Mouse (Mus musculus) forebrain, embryonic 16.5 days (tissue): ENCODE measurements around the gene Tmem269. TPM values are rescaled to one million over a fixed set of nuclear protein-coding genes. Genes with fewer than 3 reads are reported as not detected.
A peak's percentile ranks its signal among the peaks of the same experiment; 100 is the strongest.

Source experiments
- ATAC-seq: fragments of 200-750 bp; cut with Nextera tagmentation; 2 replicates; pipeline ENCODE4 v1.8.0; 2017; ENCODE audit warnings: mild to moderate bottlenecking, moderate library complexity
- H3K27ac ChIP-seq: fragments of 300-500 bp; sonication (generic); 2 replicates; pipeline ENCODE4 v1.5.1; 2014; ENCODE audit warnings: low read length, control low read depth
- H3K27me3 ChIP-seq: fragments of 300-500 bp; sonication (generic); replicated peaks from 2 replicates; pipeline ENCODE4 v1.6.1; 2014; ENCODE audit warnings: low read length; ENCODE audit not compliant: control insufficient read depth, insufficient read depth
- H3K36me3 ChIP-seq: fragments of 300-500 bp; sonication (generic); 2 replicates; pipeline ENCODE4 v1.6.1; 2014; ENCODE audit not compliant: control insufficient read depth, insufficient read depth
- H3K4me1 ChIP-seq: fragments of 300-500 bp; sonication (generic); replicated peaks from 2 replicates; pipeline ENCODE4 v1.6.1; 2014; ENCODE audit warnings: low read length; ENCODE audit not compliant: control insufficient read depth, insufficient read depth
- H3K4me2 ChIP-seq: fragments of 300-500 bp; sonication (generic); 2 replicates; pipeline ENCODE4 v1.6.1; 2014; ENCODE audit warnings: mild to moderate bottlenecking, low read length, control low read depth
- H3K4me3 ChIP-seq: fragments of 300-500 bp; sonication (generic); replicated peaks from 2 replicates; pipeline ENCODE4 v1.5.1; 2014; ENCODE audit warnings: mild to moderate bottlenecking, low read length, control low read depth
- H3K9ac ChIP-seq: fragments of 300-500 bp; sonication (generic); replicated peaks from 2 replicates; pipeline ENCODE4 v1.6.1; 2014; ENCODE audit warnings: low read depth, low read length, control low read depth
- H3K9me3 ChIP-seq: fragments of 300-500 bp; sonication (generic); 2 replicates; pipeline ENCODE4 v1.6.1; 2016; ENCODE audit warnings: low read length; ENCODE audit not compliant: control insufficient read depth
- WGBS: fragments of 180-500 bp; shearing (Covaris S2); extraction: QIAGEN DNeasy Blood & Tissue Kit; methylation state at CpG from one replicate; pipeline ENCODE4 v1.1.7; 2014; 5-methylcytosine and 5-hydroxymethylcytosine counted together
- polyA plus RNA-seq: library from polyadenylated mRNA; unstranded; fragments of >200 nt; fragmentation: Nextera tagmentation; extraction: Ambion mirVana; gene quantifications from 2 replicates; pipeline ENCODE4 v1.2.1, GENCODE M21; 2015

Gene Tmem269
- polyA plus RNA-seq, 1 experiment from 2014 or later = 0.49 TPM

GRCm38 (mm10) chr4:119252025-119252808 is 34.2 kb upstream of the Tmem269 start:
- no peaks in the 10 kb centered on the region for H3K36me3 ChIP-seq
- no peak overlapping the region for H3K27ac ChIP-seq
- 76% methylated on average over 7 of the region's 7 CpGs for WGBS
- no peaks in the 10 kb centered on the region for H3K9me3 ChIP-seq
- H3K4me1 ChIP-seq = peaks cover 18% of the 10 kb centered on the region
- no peak overlapping the region for H3K4me3 ChIP-seq
- no peak for ATAC-seq
- H3K4me2 ChIP-seq = no peak overlapping the region
- no peaks in the 10 kb centered on the region for H3K27me3 ChIP-seq
- H3K9ac ChIP-seq = no peak overlapping the region

- no peak for ATAC-seq
- 73% methylated on average over 11 of the region's 11 CpGs for WGBS
- Histone ChIP-seq H3K9ac (no peak overlapping the region), H3K27ac (no peak overlapping the region), H3K4me2 (no peak overlapping the region), H3K9me3 (no peaks in the 10 kb centered on the region), H3K4me1 (peaks cover 18% of the 10 kb centered on the region), H3K27me3 (no peaks in the 10 kb centered on the region), H3K4me3 (no peak overlapping the region), H3K36me3 (peaks cover 2% of the 10 kb centered on the region; the same call in 1 of the 2 replicates)
These were observed 30.5 kb upstream of the Tmem269 start for GRCm38 (mm10) chr4:119248407-119248965.

GRCm38 (mm10) chr4:119247462-119248235 is 29.6 kb upstream of the Tmem269 start:
- Histone ChIP-seq H3K27me3 (no peaks in the 10 kb centered on the region), H3K4me1 (peaks cover 18% of the 10 kb centered on the region), H3K9ac (no peak overlapping the region), H3K4me3 (no peak overlapping the region), H3K27ac (no peak overlapping the region), H3K9me3 (no peaks in the 10 kb centered on the region), H3K4me2 (no peak overlapping the region), H3K36me3 (peaks cover 2% of the 10 kb centered on the region; the same call in 1 of the 2 replicates)
- 24% methylated on average over 13 of the region's 13 CpGs for WGBS
- peak; percentile 69 for ATAC-seq

GRCm38 (mm10) chr4:119246688-119247225 is 28.7 kb upstream of the Tmem269 start:
- 71% methylated on average over 14 of the region's 14 CpGs for WGBS
- ATAC-seq = no peak
- Histone ChIP-seq H3K27ac (no peak overlapping the region), H3K4me1 (peaks cover 18% of the 10 kb centered on the region), H3K9ac (no peak overlapping the region), H3K27me3 (no peaks in the 10 kb centered on the region), H3K36me3 (peaks cover 2% of the 10 kb centered on the region; the same call in 1 of the 2 replicates), H3K4me3 (no peak overlapping the region), H3K9me3 (no peaks in the 10 kb centered on the region), H3K4me2 (no peak overlapping the region)

- Histone ChIP-seq H3K36me3 (peaks cover 2% of the 10 kb centered on the region; the same call in 1 of the 2 replicates), H3K27ac (no peak overlapping the region), H3K27me3 (no peaks in the 10 kb centered on the region), H3K4me3 (no peak overlapping the region), H3K4me1 (peaks cover 18% of the 10 kb centered on the region), H3K9me3 (no peaks in the 10 kb centered on the region), H3K4me2 (no peak overlapping the region), H3K9ac (peak overlapping the region; percentile 9; the same call in 1 of the 2 replicates)
- no peak for ATAC-seq
- WGBS = 73% methylated on average over 9 of the region's 9 CpGs
These were observed 27.9 kb upstream of the Tmem269 start for GRCm38 (mm10) chr4:119245961-119246360.

- H3K27ac ChIP-seq = no peak overlapping the region
- H3K9me3 ChIP-seq = no peaks in the 10 kb centered on the region
- H3K27me3 ChIP-seq = no peaks in the 10 kb centered on the region
- WGBS = 40% methylated on average over 7 of the region's 7 CpGs
- H3K36me3 ChIP-seq = peaks cover 4% of the 10 kb centered on the region; the same call in 1 of the 2 replicates
- H3K4me3 ChIP-seq = no peak overlapping the region
- peak; percentile 31 for ATAC-seq
- H3K4me2 ChIP-seq = no peak overlapping the region
- peak overlapping the region; percentile 9; the same call in 1 of the 2 replicates for H3K9ac ChIP-seq
- H3K4me1 ChIP-seq = peaks cover 18% of the 10 kb centered on the region
These were observed 27.5 kb upstream of the Tmem269 start for GRCm38 (mm10) chr4:119245556-119245955.

GRCm38 (mm10) chr4:119244468-119245240 is 26.6 kb upstream of the Tmem269 start:
- Histone ChIP-seq H3K27ac (no peak overlapping the region), H3K4me3 (no peak overlapping the region), H3K4me1 (peaks cover 19% of the 10 kb centered on the region), H3K9ac (no peak overlapping the region), H3K36me3 (peaks cover 4% of the 10 kb centered on the region; the same call in 1 of the 2 replicates), H3K4me2 (no peak overlapping the region), H3K27me3 (no peaks in the 10 kb centered on the region), H3K9me3 (no peaks in the 10 kb centered on the region)
- no peak for ATAC-seq
- WGBS = 80% methylated on average over 22 of the region's 22 CpGs

- 94% methylated on average over 12 of the region's 12 CpGs for WGBS
- H3K4me1 ChIP-seq = peaks cover 23% of the 10 kb centered on the region
- H3K36me3 ChIP-seq = peaks cover 4% of the 10 kb centered on the region; the same call in 1 of the 2 replicates
- H3K4me2 ChIP-seq = no peak overlapping the region
- H3K4me3 ChIP-seq = no peak overlapping the region
- H3K9me3 ChIP-seq = no peaks in the 10 kb centered on the region
- ATAC-seq = no peak
- no peaks in the 10 kb centered on the region for H3K27me3 ChIP-seq
- no peak overlapping the region for H3K9ac ChIP-seq
- no peak overlapping the region for H3K27ac ChIP-seq
These were observed 24.6 kb upstream of the Tmem269 start for GRCm38 (mm10) chr4:119242571-119242970.
